Mouse (Mus musculus) megakaryocyte, adult 5-6 weeks (primary cell): ENCODE data around the gene Slc22a1. TPM values are rescaled to one million over a fixed set of nuclear protein-coding genes. Genes with fewer than 3 reads are reported as not detected.

ENCODE experiments used
- ATAC-seq: 2 replicates; pipeline ENCODE4 v1.8.0; 2016; ENCODE audit warnings: mild to moderate bottlenecking, inconsistent platforms; ENCODE audit not compliant: poor library complexity, severe bottlenecking
- total RNA-seq, 2 experiments: library from RNA; stranded (forward) in 1 of 2; stranded (reverse) in 1 of 2; fragments of 153-499, 151-499 nt in 1 of 2; fragments of 221-1000, 200-1000 nt in 1 of 2; gene quantifications; 2 replicates each; pipeline versions ENCODE4 v1.2.3 to v1.2.4; 2015 to 2017

Gene Slc22a1
- total RNA-seq, 2 experiments from 2014 or later = not detected

GRCm38 (mm10) chr17:12639585-12639984 lies 36.0 kb downstream of the Slc22a1 start:
- no peak for ATAC-seq

GRCm38 (mm10) chr17:12634814-12635213 lies 40.8 kb downstream of the Slc22a1 start:
- ATAC-seq = no peak

GRCm38 (mm10) chr17:12631771-12632600 lies 43.6 kb downstream of the Slc22a1 start:
- no peak for ATAC-seq

- ATAC-seq = no peak
Observed at GRCm38 (mm10) chr17:12630976-12631730, 44.5 kb downstream of the Slc22a1 start.

- ATAC-seq = no peak
Observed at GRCm38 (mm10) chr17:12627983-12628382, 47.6 kb downstream of the Slc22a1 start.

GRCm38 (mm10) chr17:12619641-12620040 lies 56.0 kb downstream of the Slc22a1 start:
- ATAC-seq = no peak

GRCm38 (mm10) chr17:12615429-12615828 lies 60.2 kb downstream of the Slc22a1 start:
- ATAC-seq = no peak

- no peak for ATAC-seq
Observed at GRCm38 (mm10) chr17:12614511-12615385, 60.9 kb downstream of the Slc22a1 start.

GRCm38 (mm10) chr17:12607202-12607601 lies 68.4 kb downstream of the Slc22a1 start:
- no peak for ATAC-seq

- no peak for ATAC-seq
Observed at GRCm38 (mm10) chr17:12606634-12607033, 69.0 kb downstream of the Slc22a1 start.

Other genes starting within 250 kb of the Slc22a1 start
- gene Slc22a3, start 168.1 kb downstream of the Slc22a1 start, total RNA-seq (2015) = 0.62 and 1.0 TPM in 2 replicates
- 0.37 and 1.2 TPM in 2 replicates for gene Slc22a3, start 168.1 kb downstream of the Slc22a1 start, total RNA-seq (2017)
- not detected in 2 replicates for gene Slc22a2, start 91.7 kb downstream of the Slc22a1 start, total RNA-seq (2015)
- gene Slc22a2, start 91.7 kb downstream of the Slc22a1 start, total RNA-seq (2017) = not detected in 2 replicates
- gene Igf2r, start 93.8 kb upstream of the Slc22a1 start, total RNA-seq (2015) = 0.69 and 1.9 TPM in 2 replicates
- 3.7 and 5.7 TPM in 2 replicates for gene Igf2r, start 93.8 kb upstream of the Slc22a1 start, total RNA-seq (2017)
- not detected in 2 replicates for gene Mas1, start 192.3 kb upstream of the Slc22a1 start, total RNA-seq (2015)
- not detected in 2 replicates for gene Mas1, start 192.3 kb upstream of the Slc22a1 start, total RNA-seq (2017)
- gene Mrgprh, start 200.2 kb upstream of the Slc22a1 start, total RNA-seq (2015) = not detected in 2 replicates
- not detected in 2 replicates for gene Mrgprh, start 200.2 kb upstream of the Slc22a1 start, total RNA-seq (2017)
- 1.4 TPM in 1 of 2 replicates, not detected in the other for gene Pnldc1, start 234.4 kb upstream of the Slc22a1 start, total RNA-seq (2015)
- 0.11 TPM in 1 of 2 replicates, not detected in the other for gene Pnldc1, start 234.4 kb upstream of the Slc22a1 start, total RNA-seq (2017)
- gene Tcp1, start 239.9 kb upstream of the Slc22a1 start, total RNA-seq (2015) = 233 and 244 TPM in 2 replicates
- gene Tcp1, start 239.9 kb upstream of the Slc22a1 start, total RNA-seq (2017) = 370 and 389 TPM in 2 replicates
- 112 and 131 TPM in 2 replicates for gene Mrpl18, start 240.5 kb upstream of the Slc22a1 start, total RNA-seq (2015)
- 122 and 163 TPM in 2 replicates for gene Mrpl18, start 240.5 kb upstream of the Slc22a1 start, total RNA-seq (2017)